Mouse (Mus musculus) skeletal muscle tissue, adult 2 months (tissue): ENCODE results near the gene Taf1b.
"Not testable (repeated sequence)": the region's sequence is repeated elsewhere in the genome, so short reads cannot be mapped to it uniquely, and the experiment has no call there.

Experiments used
- DNase-seq: peaks from one replicate; pipeline ENCODE4 v3.0.0-alpha.2; 2012; ENCODE audit warnings: low read depth, low spot score

The Taf1b gene

GRCm38 (mm10) chr12:24498150-24498840, at the start of gene Taf1b:
Gene Taf1b, plus strand, starts transcription at chr12:24498359.
- DNase-seq = peak; percentile 44

- no peak for DNase-seq
These were observed 37.8 kb upstream of the Taf1b start for GRCm38 (mm10) chr12:24460406-24460805.

GRCm38 (mm10) chr12:24462121-24462520, 36.0 kb upstream of the Taf1b start:
- not testable (repeated sequence) for DNase-seq

- not testable (repeated sequence) for DNase-seq
These were observed 34.7 kb upstream of the Taf1b start for GRCm38 (mm10) chr12:24463490-24463889.

- no peak for DNase-seq
These were observed 29.2 kb upstream of the Taf1b start for GRCm38 (mm10) chr12:24468966-24469365.

- peak; percentile 22 for DNase-seq
These were observed 27.2 kb upstream of the Taf1b start for GRCm38 (mm10) chr12:24470943-24471342.

- DNase-seq = no peak
These were observed 24.9 kb upstream of the Taf1b start for GRCm38 (mm10) chr12:24473221-24473620.

- DNase-seq = no peak
These were observed 13.2 kb upstream of the Taf1b start for GRCm38 (mm10) chr12:24484930-24485329.

- DNase-seq = no peak
These were observed 11.3 kb upstream of the Taf1b start for GRCm38 (mm10) chr12:24486882-24487281.

GRCm38 (mm10) chr12:24492507-24492906, 5.7 kb upstream of the Taf1b start:
- not testable (repeated sequence) for DNase-seq

- DNase-seq = no peak
These were observed 5.1 kb upstream of the Taf1b start for GRCm38 (mm10) chr12:24493011-24493410.

- DNase-seq = no peak
These were observed 4.7 kb upstream of the Taf1b start for GRCm38 (mm10) chr12:24493412-24493811.

- not testable (repeated sequence) for DNase-seq
These were observed 3.4 kb upstream of the Taf1b start for GRCm38 (mm10) chr12:24494791-24495190.

GRCm38 (mm10) chr12:24498841-24499485, 804 bp downstream of the Taf1b start:
- not testable (repeated sequence) for DNase-seq

- no peak for DNase-seq
These were observed 19.0 kb downstream of the Taf1b start for GRCm38 (mm10) chr12:24517118-24517517.

GRCm38 (mm10) chr12:24521076-24521475, 22.9 kb downstream of the Taf1b start:
- no peak for DNase-seq

GRCm38 (mm10) chr12:24525065-24525464, 26.9 kb downstream of the Taf1b start:
- DNase-seq = not testable (repeated sequence)

- DNase-seq = no peak
These were observed 38.2 kb downstream of the Taf1b start for GRCm38 (mm10) chr12:24536390-24536789.

GRCm38 (mm10) chr12:24537201-24537600, 39.0 kb downstream of the Taf1b start:
- no peak for DNase-seq

- DNase-seq = no peak
These were observed 39.8 kb downstream of the Taf1b start for GRCm38 (mm10) chr12:24537965-24538364.

GRCm38 (mm10) chr12:24541426-24542154, 43.4 kb downstream of the Taf1b start:
- DNase-seq = no peak

GRCm38 (mm10) chr12:24547686-24548085, 49.5 kb downstream of the Taf1b start:
- no peak for DNase-seq
